Mouse (Mus musculus) CH12.LX (cell line): ENCODE data around the gene Gm21983. TPM values are rescaled to one million over a fixed set of nuclear protein-coding genes. Genes with fewer than 3 reads are reported as not detected.
A peak's percentile ranks its signal among the peaks of the same experiment; 100 is the strongest.

ENCODE experiments used
- DNase-seq: peaks from one replicate; pipeline ENCODE4 v3.0.0-alpha.2; 2013; ENCODE audit errors: extremely low read depth
- H3K27ac ChIP-seq: 2 replicates; pipeline ENCODE4 v1.5.1; 2012; ENCODE audit warnings: low read depth, mild to moderate bottlenecking, control low read depth, moderate library complexity; ENCODE audit not compliant: insufficient read depth
- H3K27me3 ChIP-seq: replicated peaks from 2 replicates; pipeline ENCODE3; 2012; ENCODE audit warnings: inconsistent platforms
- H3K36me3 ChIP-seq, 2 experiments: replicated peaks in 1 of 2; 2 replicates each; pipeline versions ENCODE3 to v1.6.1; 2012; ENCODE audit warnings: inconsistent platforms in 1 of 2, low read length in 1 of 2, mild to moderate bottlenecking in 1 of 2, mixed read lengths in 1 of 2, moderate library complexity in 1 of 2; ENCODE audit not compliant: control insufficient read depth in 1 of 2, insufficient read depth in 1 of 2
- H3K4me1 ChIP-seq, 2 experiments: 2 replicates each; pipeline ENCODE4 v1.6.1; 2012; ENCODE audit warnings: inconsistent platforms in 1 of 2, moderate library complexity in 1 of 2; ENCODE audit not compliant: insufficient read depth in 2 of 2, control insufficient read depth in 1 of 2
- H3K4me2 ChIP-seq: 2 replicates; pipeline ENCODE4 v1.6.1; 2012; ENCODE audit warnings: low read depth, mild to moderate bottlenecking, control low read depth; ENCODE audit not compliant: poor library complexity, insufficient read depth, severe bottlenecking
- H3K4me3 ChIP-seq, 3 experiments: fragments of 150-350 bp in 1 of 3; sonication (generic) in 1 of 3; replicated peaks in 1 of 3; 2 replicates each; pipeline versions ENCODE3 to v1.5.1; 2011 to 2012; ENCODE audit warnings: low read depth in 2 of 3, low read length in 2 of 3, mild to moderate bottlenecking in 2 of 3, moderate library complexity in 2 of 3, control low read depth in 1 of 3, improper control_type of control experiment in 1 of 3, inconsistent platforms in 1 of 3, mixed read lengths in 1 of 3; ENCODE audit not compliant: poor library complexity in 1 of 3
- H3K79me2 ChIP-seq: replicated peaks from 2 replicates; pipeline ENCODE4 v1.6.1; 2012; ENCODE audit warnings: mild to moderate bottlenecking, moderate library complexity; ENCODE audit not compliant: control insufficient read depth, poor library complexity, insufficient read depth, severe bottlenecking; ENCODE audit errors: extremely low read depth
- H3K9ac ChIP-seq: 2 replicates; pipeline ENCODE4 v1.6.1; 2012; ENCODE audit warnings: low read depth, mild to moderate bottlenecking, control low read depth, moderate library complexity; ENCODE audit not compliant: insufficient read depth
- H3K9me3 ChIP-seq: replicated peaks from 2 replicates; pipeline ENCODE3; 2012; ENCODE audit warnings: low read length, inconsistent platforms, mixed read lengths
- BHLHE40 ChIP-seq: IDR thresholded peaks from 2 replicates; pipeline ENCODE4 v1.6.1; 2011; ENCODE audit warnings: mild to moderate bottlenecking, low read depth, low read length, improper control_type of control experiment
- CHD1 ChIP-seq: IDR thresholded peaks from 2 replicates; pipeline ENCODE4 v1.6.1; 2012; ENCODE audit warnings: low read depth, low read length, improper control_type of control experiment, inconsistent platforms
- CHD2 ChIP-seq: IDR thresholded peaks from 2 replicates; pipeline ENCODE4 v1.6.1; 2011; ENCODE audit warnings: low read length, improper control_type of control experiment
- ELF1 ChIP-seq: IDR thresholded peaks from 2 replicates; pipeline ENCODE4 v1.6.1; 2014; ENCODE audit warnings: low read depth, mild to moderate bottlenecking, inconsistent platforms, low read length, improper control_type of control experiment
- GABPA ChIP-seq: IDR thresholded peaks from 2 replicates; pipeline ENCODE4 v1.6.1; 2012; ENCODE audit warnings: low read depth, low read length, improper control_type of control experiment, inconsistent platforms; ENCODE audit not compliant: insufficient replicate concordance
- HCFC1 ChIP-seq: IDR thresholded peaks from 2 replicates; pipeline ENCODE4 v1.6.1; 2012; ENCODE audit warnings: low read depth, mild to moderate bottlenecking, inconsistent platforms, low read length, improper control_type of control experiment
- IRF4 ChIP-seq: IDR thresholded peaks from 2 replicates; pipeline ENCODE4 v1.6.1; 2014; ENCODE audit warnings: low read depth, mild to moderate bottlenecking, inconsistent platforms, low read length, improper control_type of control experiment
- KAT2A ChIP-seq: IDR thresholded peaks from 2 replicates; pipeline ENCODE4 v1.6.1; 2012; ENCODE audit warnings: low read length, improper control_type of control experiment, inconsistent platforms; ENCODE audit not compliant: insufficient replicate concordance
- MAZ ChIP-seq: IDR thresholded peaks from 2 replicates; pipeline ENCODE4 v1.6.1; 2012; ENCODE audit warnings: low read depth, mild to moderate bottlenecking, inconsistent platforms, low read length, improper control_type of control experiment, moderate library complexity
- MEF2A ChIP-seq: IDR thresholded peaks from 2 replicates; pipeline ENCODE4 v1.6.1; 2014; ENCODE audit warnings: low read depth, mild to moderate bottlenecking, inconsistent platforms, low read length, improper control_type of control experiment, borderline replicate concordance
- MXI1 ChIP-seq: IDR thresholded peaks from 2 replicates; pipeline ENCODE4 v1.6.1; 2011; ENCODE audit warnings: mild to moderate bottlenecking, low read depth, low read length, improper control_type of control experiment
- NELFE ChIP-seq: IDR thresholded peaks from 2 replicates; pipeline ENCODE4 v1.6.1; 2011; ENCODE audit warnings: low read depth, low read length, improper control_type of control experiment
- POLR2A ChIP-seq: IDR thresholded peaks from 2 replicates; pipeline ENCODE4 v1.6.1; 2011; ENCODE audit warnings: low read depth, mild to moderate bottlenecking, improper control_type of control experiment, low read length
- RCOR1 ChIP-seq: conservative IDR thresholded peaks from 2 replicates; pipeline ENCODE4 v1.6.1; 2012; ENCODE audit warnings: low read depth, mild to moderate bottlenecking, inconsistent platforms, low read length, improper control_type of control experiment
- SMC3 ChIP-seq: IDR thresholded peaks from 2 replicates; pipeline ENCODE4 v1.6.1; 2011; ENCODE audit warnings: low read depth, low read length, improper control_type of control experiment
- TBP ChIP-seq: conservative IDR thresholded peaks from 2 replicates; pipeline ENCODE4 v1.6.1; 2011; ENCODE audit warnings: low read depth, low read length, improper control_type of control experiment
- TCF12 ChIP-seq: IDR thresholded peaks from 2 replicates; pipeline ENCODE4 v1.6.1; 2014; ENCODE audit warnings: low read depth, mild to moderate bottlenecking, inconsistent platforms, low read length, improper control_type of control experiment
- UBTF ChIP-seq: IDR thresholded peaks from 2 replicates; pipeline ENCODE4 v1.6.1; 2012; ENCODE audit warnings: low read depth, mild to moderate bottlenecking, inconsistent platforms, low read length, improper control_type of control experiment, moderate library complexity
- USF2 ChIP-seq: conservative IDR thresholded peaks from 2 replicates; pipeline ENCODE4 v1.6.1; 2011; ENCODE audit warnings: low read depth, low read length, improper control_type of control experiment
- ZMIZ1 ChIP-seq: IDR thresholded peaks from 2 replicates; pipeline ENCODE4 v1.6.1; 2012; ENCODE audit warnings: low read depth, mild to moderate bottlenecking, inconsistent platforms, low read length, improper control_type of control experiment
- dilution Hi-C: fragments of 300-500 bp; cut with MboI; formaldehyde crosslinking; loops from 2 replicates; pipeline ENCODE4 v1.14.3; 2020; ENCODE audit warnings: low sequenced_read_pairs; ENCODE audit not compliant: extremely low pct_unique_long_range_greater_than_20kb, extremely low pct_ligation_motif_present
- in situ Hi-C: fragments of 300-500 bp; cut with MboI; formaldehyde crosslinking; loops from 3 replicates; pipeline ENCODE4 v1.14.3; 2019; ENCODE audit warnings: low sequenced_read_pairs, low pct_ligation_motif_present, low pct_unique_long_range_greater_than_20kb, mixed read lengths
- polyA plus RNA-seq: library from polyadenylated mRNA; unstranded; fragments of >175 nt; gene quantifications from 2 replicates; pipeline ENCODE4 v1.2.1, GENCODE M21; 2012; ENCODE audit warnings: low read depth; ENCODE audit not compliant: insufficient read length
- total RNA-seq, 2 experiments: library from RNA; depleted of rRNA; stranded (reverse); fragments of 300-350 nt in 1 of 2; fragments of >200 nt in 1 of 2; gene quantifications; 2 replicates each; pipeline ENCODE4 v1.2.3; 2012 to 2014

Gm21983 gene
- total and polyA plus RNA-seq, 3 experiments = 0.13 to 0.81 TPM; not detected in 1

- TF ChIP-seq TCF12 = peak; percentile 90
These were observed 14.0 kb downstream of the Gm21983 start, which contains the start of gene Egln2 (continued) for GRCm38 (mm10) chr7:27166614-27167474.

DNA sequence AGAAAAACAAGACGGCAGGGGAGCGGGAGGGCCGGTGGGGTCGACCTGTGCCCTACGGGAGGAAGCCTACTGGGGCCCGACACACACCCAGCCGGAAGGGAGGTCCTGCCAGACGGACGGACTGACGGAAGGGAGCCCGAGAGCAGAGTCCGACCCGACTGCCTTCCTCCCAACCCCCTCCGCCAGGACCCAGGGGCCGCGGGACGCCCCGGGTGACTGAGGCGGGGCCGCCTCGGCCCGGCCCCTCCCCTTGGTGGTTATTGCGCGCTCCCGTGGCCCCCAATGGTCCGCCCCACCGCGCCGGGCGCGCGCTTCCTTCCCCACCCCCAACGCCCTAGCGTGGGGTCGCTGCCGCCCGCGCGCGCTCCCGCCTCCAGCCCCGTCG lies 14.7 kb downstream of the Gm21983 start:
- in situ Hi-C loops (no loop called here), dilution Hi-C loops (no loop called here)
- TF ChIP-seq ELF1 (peak; percentile 75), MXI1 (no peak), POLR2A (peak; percentile 55), MAZ (peak; percentile 81), GABPA (no peak), BHLHE40 (0 out of 2 replicates have a peak, but pooled peaks have one; percentile 12), CHD2 (peak; percentile 68), MEF2A (peak; percentile 71; the same call in 1 of the 2 replicates), USF2 (no peak), IRF4 (peak; percentile 66), SMC3 (peak; percentile 16; the same call in 1 of the 2 replicates), CHD1 (no peak), KAT2A (0 out of 2 replicates have a peak, but pooled peaks have one; percentile 60), ZMIZ1 (0 out of 2 replicates have a peak, but pooled peaks have one; percentile 24), UBTF (peak; percentile 83; the same call in 1 of the 2 replicates), RCOR1 (0 out of 2 replicates have a peak, but pooled peaks have one; percentile 21), TCF12 (peak; percentile 78), TBP (peak; percentile 61; the same call in 1 of the 2 replicates), NELFE (peak; percentile 69), HCFC1 (peak; percentile 85)
- H3K9ac ChIP-seq = peak overlapping the region; percentile 90
- peak overlapping the region; percentile 86 to 98 (median 92) for H3K4me3 ChIP-seq
- H3K27ac ChIP-seq = peak overlapping the region; percentile 98
- H3K27me3 ChIP-seq = no peaks in the 10 kb centered on the region
- peaks cover 42% of the 10 kb centered on the region for H3K79me2 ChIP-seq
- no peaks in the 10 kb centered on the region for H3K9me3 ChIP-seq
- no peak overlapping the region for H3K4me2 ChIP-seq
- H3K4me1 ChIP-seq = peaks cover 34 to 61% of the 10 kb centered on the region in 2 experiments
- DNase-seq = peak; percentile 88
- peaks cover 22 to 58% of the 10 kb centered on the region in 2 experiments for H3K36me3 ChIP-seq
